ENCODE assay signal across 9 mouse cellular contexts in the genomic region with DNA sequence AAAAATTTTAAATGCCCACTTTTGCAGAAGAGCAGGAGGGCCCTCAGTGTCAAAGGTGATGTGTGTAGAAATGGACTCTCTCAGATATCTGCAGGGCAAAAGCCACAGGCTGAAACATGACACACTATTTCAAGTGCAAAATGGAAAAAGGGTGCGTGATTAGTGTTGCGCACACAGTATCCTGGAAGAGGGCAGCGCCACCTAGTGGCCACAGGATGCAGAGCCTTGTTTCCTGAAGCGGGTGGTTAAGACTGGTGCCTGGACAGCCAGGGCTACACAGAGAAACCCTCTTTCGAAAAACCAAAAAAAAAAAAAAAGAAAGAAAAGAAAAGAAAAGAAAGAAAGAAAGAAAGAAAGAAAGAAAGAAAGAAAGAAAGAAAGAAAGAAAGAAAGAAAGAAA. TPM values are rescaled to one million over a fixed set of nuclear protein-coding genes. Genes with fewer than 3 reads are reported as not detected.
DNase-seq lines count a peak whose midpoint lies in the region; ATAC-seq lines count a peak whose summit lies in the region.
"Had no signal": no experiment of that assay in that cellular context is flagged by ENCODE, and none has a peak within 500 bp of the region (broad histone marks: within the 10 kb centered on the region; RNA-seq: fewer than 3 reads in every experiment).

No protein-coding gene starts in this region.

- H3K4me1 ChIP-seq in intestine, embryonic 14.5 days (replicated peaks; ENCODE audit: control insufficient read depth, insufficient read depth, low read length), result no peaks in the 10 kb centered on the region
- no peaks in the 10 kb centered on the region for H3K4me1 ChIP-seq in midbrain, embryonic 10.5 days
- H3K4me1 ChIP-seq: neural tube, embryonic 13.5 days had no signal

- intact Hi-C loops in left cerebral cortex, postnatal 10 days (cut with DNase I), result loop anchor here (1.0 to 5.0 kb wide), 2 partner anchors 68 to 84 kb away; a partner anchor contains a TSS

- peak; percentile 78; the same call in 1 of the 2 replicates for ATAC-seq in intestine, embryonic 14.5 days (replicated peaks; ENCODE audit: low FRiP score, low TSS enrichment, low read depth)

- H3K4me2 ChIP-seq in intestine, embryonic 14.5 days (ENCODE audit: low read length), result no peak overlapping the region
- H3K4me2 ChIP-seq: neural tube, embryonic 13.5 days had no signal

- H3K27me3 ChIP-seq in intestine, embryonic 14.5 days (replicated peaks; ENCODE audit: control insufficient read depth, insufficient read depth, low read length), result no peaks in the 10 kb centered on the region
- no peaks in the 10 kb centered on the region for H3K27me3 ChIP-seq in midbrain, embryonic 10.5 days (ENCODE audit: low read depth, poor library complexity, severe bottlenecking)
- H3K27me3 ChIP-seq: neural tube, embryonic 13.5 days had no signal

- 9% methylated on average over 5 of the region's 5 CpGs for WGBS in intestine, embryonic 14.5 days
- 10% methylated on average over 5 of the region's 5 CpGs for WGBS in midbrain, embryonic 10.5 days

- DNase-seq in T-cell, adult 2 months (ENCODE audit: low spot score), result peak; percentile 71
- DNase-seq in cerebellum, postnatal 10 days, result peak; percentile 90 to 93
- peak; percentile 68 to 72 for DNase-seq in frontal cortex, postnatal 25 days (ENCODE audit: low spot score in 2 of 2)
- DNase-seq in intestine, embryonic 14.5 days (ENCODE audit: low spot score), result peak; percentile 93
- DNase-seq in left cerebral cortex, postnatal 10 days (ENCODE audit: extremely low spot score in 1 of 2, low spot score in 2 of 2), result peak; percentile 80 to 83
- DNase-seq in midbrain, embryonic 10.5 days (ENCODE audit: low spot score), result peak; percentile 84
- DNase-seq in right cerebral cortex, postnatal 4 days, result peak; percentile 94
- DNase-seq in urinary bladder, postnatal 4 days (ENCODE audit: low spot score in 2 of 2), result peak; percentile 57 to 86

- no peak overlapping the region for H3K9ac ChIP-seq in intestine, embryonic 14.5 days (ENCODE audit: low read length)
- H3K9ac ChIP-seq: neural tube, embryonic 13.5 days had no signal

- H3K9me3 ChIP-seq in intestine, embryonic 14.5 days (ENCODE audit: control insufficient read depth, low read length), result no peaks in the 10 kb centered on the region
- no peaks in the 10 kb centered on the region for H3K9me3 ChIP-seq in midbrain, embryonic 10.5 days (replicated peaks)
- H3K9me3 ChIP-seq: neural tube, embryonic 13.5 days had no signal

- H3K36me3 ChIP-seq in intestine, embryonic 14.5 days (ENCODE audit: control insufficient read depth, insufficient read depth, low read length), result no peaks in the 10 kb centered on the region
- H3K36me3 ChIP-seq in midbrain, embryonic 10.5 days, result no peaks in the 10 kb centered on the region
- H3K36me3 ChIP-seq: neural tube, embryonic 13.5 days had no signal

- no peak overlapping the region for H3K4me3 ChIP-seq in intestine, embryonic 14.5 days (ENCODE audit: low read depth, low read length)
- H3K4me3 ChIP-seq in midbrain, embryonic 10.5 days, result no peak overlapping the region
- H3K4me3 ChIP-seq: neural tube, embryonic 13.5 days had no signal

- H3K27ac ChIP-seq in intestine, embryonic 14.5 days (ENCODE audit: low read depth), result no peak overlapping the region
- no peak overlapping the region for H3K27ac ChIP-seq in midbrain, embryonic 10.5 days (replicated peaks)
- H3K27ac ChIP-seq: neural tube, embryonic 13.5 days had no signal

RNA-seq across cellular contexts. Expression of a gene that starts 15.6 kb away (rescaled TPM):
- 0.32 TPM in 2 replicates for polyA plus RNA-seq in intestine, embryonic 14.5 days (2014; fragmentation: Nextera tagmentation; extraction: Ambion mirVana)
- total RNA-seq in left cerebral cortex, postnatal 10 days (2021), result 10 to 100 TPM; 14.8 to 17.6 TPM
- 0.07 and 0.12 TPM in 2 replicates for polyA plus RNA-seq in midbrain, embryonic 10.5 days (2016; fragmentation: Nextera tagmentation; extraction: Ambion mirVana)

RNA-seq across cellular contexts. Expression of a gene that starts 57.5 kb away (rescaled TPM):
- not detected in 2 replicates for polyA plus RNA-seq in intestine, embryonic 14.5 days (2014; fragmentation: Nextera tagmentation; extraction: Ambion mirVana)
- total RNA-seq in left cerebral cortex, postnatal 10 days (2021), result under 1 TPM in 1 of 2 experiments, not detected in 1; 0.28 TPM
- polyA plus RNA-seq in midbrain, embryonic 10.5 days (2016; fragmentation: Nextera tagmentation; extraction: Ambion mirVana), result not detected in 2 replicates
- polyA plus RNA-seq: neural tube, embryonic 13.5 days had no signal
